Mouse (Mus musculus): Measurements from ENCODE around the gene Rnf151. TPM values are rescaled to one million over a fixed set of nuclear protein-coding genes. Genes with fewer than 3 reads are reported as not detected.
A peak's percentile ranks its signal among the peaks of the same experiment; 100 is the strongest.

Gene Rnf151
- total and polyA plus RNA-seq, 3 experiments = 0.68 TPM; not detected in 2

DNA sequence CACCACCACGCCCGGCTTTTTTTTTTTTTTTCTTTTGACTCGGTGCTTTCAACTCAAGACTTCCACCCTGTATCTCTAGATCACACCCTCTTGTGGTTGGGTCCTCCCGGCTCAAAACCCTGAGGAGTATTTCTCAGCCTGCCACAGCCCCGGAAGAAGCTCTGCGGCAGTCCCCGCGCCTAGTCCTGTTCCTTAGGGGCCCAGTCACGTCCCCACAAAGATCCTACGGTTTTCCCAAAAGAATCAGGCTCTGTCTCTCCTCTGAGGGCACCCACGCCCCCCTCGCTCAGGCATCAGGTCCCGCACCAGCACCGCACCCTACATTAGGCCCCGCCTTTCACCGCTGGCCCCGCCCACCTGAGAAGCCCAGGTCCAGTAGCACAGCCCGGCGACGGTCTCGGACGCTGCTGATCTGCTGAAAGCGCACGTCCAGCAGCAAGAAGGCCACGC is 30.7 kb downstream of the Rnf151 start:
- H3K27ac ChIP-seq = no peak overlapping the region
- no peaks in the 10 kb centered on the region for H3K36me3 ChIP-seq (ENCODE audit: control insufficient read depth, insufficient read depth, low read length)
- H3K27me3 ChIP-seq (ENCODE audit: control insufficient read depth, insufficient read depth, low read length) = peaks cover 4% of the 10 kb centered on the region
- peak overlapping the region; percentile 33 for H3K4me3 ChIP-seq
- intact Hi-C loops (cut with DNase I) = no loop called here
- DNase-seq = peak; percentile 58 to 68
- TF ChIP-seq POLR2A (IDR thresholded peaks at IDR 0.05; ENCODE audit: insufficient read depth, low read depth, low read length) (no peak), CTCF (IDR thresholded peaks at IDR 0.05) (no peak), EP300 (IDR thresholded peaks at IDR 0.05; ENCODE audit: insufficient read depth, low read depth, low read length) (no peak)
- peak overlapping the region; percentile 43 for H3K9ac ChIP-seq (ENCODE audit: low read depth, low read length)
- H3K4me1 ChIP-seq (ENCODE audit: control insufficient read depth, insufficient read depth, low read length) = no peaks in the 10 kb centered on the region
- 2% methylated on average over 24 of the region's 25 CpGs for whole genome bisulfite sequencing
- H3K79me2 ChIP-seq (replicated peaks; ENCODE audit: control insufficient read depth, insufficient read depth, low read length) = no peaks in the 10 kb centered on the region

DNA sequence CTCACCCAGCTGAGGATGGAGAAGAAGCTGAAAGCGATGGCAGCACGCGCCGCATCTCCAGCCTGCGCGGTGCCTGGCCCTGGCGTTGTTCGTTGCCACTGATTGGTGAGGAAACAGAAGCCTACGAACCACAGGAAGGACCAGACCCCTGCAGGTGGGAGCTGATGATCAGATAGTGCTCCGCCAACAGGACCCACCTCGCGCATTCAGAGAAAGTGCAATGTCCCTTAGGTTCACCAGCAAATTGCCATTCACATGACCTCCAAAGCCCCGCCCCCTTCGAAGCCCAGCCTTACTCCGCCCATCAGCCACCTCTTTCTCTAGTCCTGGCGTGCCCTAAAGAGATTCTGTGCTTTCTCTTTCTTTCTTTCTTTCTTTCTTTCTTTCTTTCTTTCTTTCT is 31.3 kb downstream of the Rnf151 start:
- WGBS = 43% methylated on average over 16 of the region's 16 CpGs
- Histone ChIP-seq H3K4me3 (no peak overlapping the region), H3K79me2 (replicated peaks; ENCODE audit: control insufficient read depth, insufficient read depth, low read length) (no peaks in the 10 kb centered on the region), H3K27ac (no peak overlapping the region), H3K36me3 (ENCODE audit: control insufficient read depth, insufficient read depth, low read length) (no peaks in the 10 kb centered on the region), H3K27me3 (ENCODE audit: control insufficient read depth, insufficient read depth, low read length) (peaks cover 4% of the 10 kb centered on the region), H3K4me1 (ENCODE audit: control insufficient read depth, insufficient read depth, low read length) (no peaks in the 10 kb centered on the region), H3K9ac (ENCODE audit: low read depth, low read length) (no peak overlapping the region)
- no peak for DNase-seq
- intact Hi-C loops (cut with DNase I) = no loop called here
- TF ChIP-seq CTCF (IDR thresholded peaks at IDR 0.05) (no peak), EP300 (IDR thresholded peaks at IDR 0.05; ENCODE audit: insufficient read depth, low read depth, low read length) (no peak), POLR2A (IDR thresholded peaks at IDR 0.05; ENCODE audit: insufficient read depth, low read depth, low read length) (no peak)

DNA sequence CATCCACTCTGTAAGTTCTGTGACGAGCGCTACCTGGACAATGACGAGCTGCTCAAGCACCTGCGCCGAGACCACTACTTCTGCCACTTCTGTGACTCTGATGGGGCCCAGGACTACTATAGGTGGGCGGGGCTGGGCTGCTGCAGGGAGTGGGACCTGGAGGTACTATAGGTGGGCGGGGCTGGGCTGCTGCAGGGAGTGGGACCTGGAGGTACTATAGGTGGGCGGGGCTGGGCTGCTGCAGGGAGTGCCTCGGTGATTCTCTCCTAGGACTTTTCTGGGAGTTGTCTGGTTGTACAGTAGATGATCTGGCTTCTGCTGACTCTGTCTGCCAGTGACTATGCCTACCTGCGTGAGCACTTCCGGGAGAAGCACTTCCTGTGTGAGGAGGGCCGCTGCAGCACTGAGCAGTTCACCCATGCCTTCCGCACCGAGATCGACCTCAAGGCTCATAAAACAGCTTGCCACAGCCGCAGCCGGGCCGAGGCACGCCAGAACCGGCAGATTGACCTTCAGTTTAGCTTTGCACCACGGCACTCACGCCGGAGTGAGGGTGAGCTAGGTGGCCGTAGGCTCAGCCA is 40.3 kb downstream of the Rnf151 start:
- H3K27me3 ChIP-seq (ENCODE audit: control insufficient read depth, insufficient read depth, low read length) = no peaks in the 10 kb centered on the region
- DNase-seq = no peak
- H3K4me1 ChIP-seq (ENCODE audit: control insufficient read depth, insufficient read depth, low read length) = peaks cover 3% of the 10 kb centered on the region
- H3K36me3 ChIP-seq (ENCODE audit: control insufficient read depth, insufficient read depth, low read length) = no peaks in the 10 kb centered on the region
- peaks cover 1% of the 10 kb centered on the region; the same call in 1 of the 2 replicates for H3K79me2 ChIP-seq (replicated peaks; ENCODE audit: control insufficient read depth, insufficient read depth, low read length)
- WGBS = 92% methylated on average over 24 of the region's 24 CpGs
- H3K9ac ChIP-seq (ENCODE audit: low read depth, low read length) = no peak overlapping the region
- H3K4me3 ChIP-seq = no peak overlapping the region
- intact Hi-C loops (cut with DNase I) = loop anchor here (2.0 kb wide), 1 partner anchor 17 kb away; no protein-coding TSS in a partner anchor
- no peak overlapping the region for H3K27ac ChIP-seq
- TF ChIP-seq EP300 (IDR thresholded peaks at IDR 0.05; ENCODE audit: insufficient read depth, low read depth, low read length) (no peak), POLR2A (IDR thresholded peaks at IDR 0.05; ENCODE audit: insufficient read depth, low read depth, low read length) (no peak), CTCF (IDR thresholded peaks at IDR 0.05) (no peak)

DNA sequence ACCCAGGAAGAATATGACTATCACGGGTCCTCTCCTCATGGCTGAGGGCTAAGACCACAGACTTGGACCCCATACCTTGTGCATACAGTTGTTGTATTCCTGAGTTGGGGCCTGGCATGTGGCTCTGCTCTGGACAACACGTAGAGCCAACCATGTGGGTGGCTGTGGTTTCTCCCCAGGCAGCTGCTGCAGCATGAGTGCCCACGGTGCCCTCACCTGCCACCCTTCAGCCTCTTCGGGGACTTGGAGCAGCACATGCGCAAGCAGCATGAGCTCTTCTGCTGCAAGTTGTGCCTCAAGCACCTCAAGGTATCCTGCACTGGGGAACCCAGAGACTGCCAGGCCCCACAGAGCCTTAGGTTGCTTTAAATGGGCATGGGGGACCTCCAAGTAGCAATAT is 41.0 kb downstream of the Rnf151 start:
- Histone ChIP-seq H3K27ac (no peak overlapping the region), H3K9ac (ENCODE audit: low read depth, low read length) (no peak overlapping the region), H3K36me3 (ENCODE audit: control insufficient read depth, insufficient read depth, low read length) (no peaks in the 10 kb centered on the region), H3K79me2 (replicated peaks; ENCODE audit: control insufficient read depth, insufficient read depth, low read length) (peaks cover 1% of the 10 kb centered on the region; the same call in 1 of the 2 replicates), H3K4me3 (no peak overlapping the region), H3K27me3 (ENCODE audit: control insufficient read depth, insufficient read depth, low read length) (no peaks in the 10 kb centered on the region), H3K4me1 (ENCODE audit: control insufficient read depth, insufficient read depth, low read length) (peaks cover 8% of the 10 kb centered on the region)
- DNase-seq = no peak
- intact Hi-C loops (cut with DNase I) = loop anchor here (2.0 kb wide), 1 partner anchor 18 kb away; no protein-coding TSS in a partner anchor
- WGBS = 98% methylated on average over 5 of the region's 5 CpGs
- no peak for TF ChIP-seq EP300 (IDR thresholded peaks at IDR 0.05; ENCODE audit: insufficient read depth, low read depth, low read length)
- TF ChIP-seq CTCF (IDR thresholded peaks at IDR 0.05) = no peak

DNA sequence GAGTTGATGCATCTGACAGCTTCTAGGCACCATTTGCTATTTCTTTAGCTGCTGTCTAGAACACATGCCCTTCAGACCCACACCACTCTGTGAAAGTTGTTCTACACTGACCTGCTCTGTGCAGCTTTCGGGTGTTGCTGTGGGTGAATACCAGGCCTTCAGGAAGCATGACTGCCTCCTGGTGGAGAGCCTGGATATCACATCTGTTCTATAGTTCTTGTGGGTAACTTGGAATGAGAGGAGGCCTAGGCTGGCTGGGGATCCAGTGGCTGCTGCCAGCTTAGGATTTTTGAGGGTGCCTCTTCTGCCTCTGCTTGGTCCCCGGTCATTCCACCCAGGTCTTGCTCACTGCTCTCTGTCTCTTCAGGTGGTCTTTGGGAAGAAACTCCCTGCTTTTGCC is 41.7 kb downstream of the Rnf151 start:
- H3K4me1 ChIP-seq (ENCODE audit: control insufficient read depth, insufficient read depth, low read length) = peaks cover 12% of the 10 kb centered on the region
- TF ChIP-seq POLR2A (IDR thresholded peaks at IDR 0.05; ENCODE audit: insufficient read depth, low read depth, low read length) (no peak), CTCF (IDR thresholded peaks at IDR 0.05) (peak; percentile 87), EP300 (IDR thresholded peaks at IDR 0.05; ENCODE audit: insufficient read depth, low read depth, low read length) (no peak)
- no peak overlapping the region for H3K4me3 ChIP-seq
- 53% methylated on average over 2 of the region's 2 CpGs for WGBS
- H3K9ac ChIP-seq (ENCODE audit: low read depth, low read length) = no peak overlapping the region
- H3K36me3 ChIP-seq (ENCODE audit: control insufficient read depth, insufficient read depth, low read length) = no peaks in the 10 kb centered on the region
- peaks cover 1% of the 10 kb centered on the region for H3K79me2 ChIP-seq (replicated peaks; ENCODE audit: control insufficient read depth, insufficient read depth, low read length)
- intact Hi-C loops (cut with DNase I) = loop anchor here (2.0 kb wide), 1 partner anchor 19 kb away; no protein-coding TSS in a partner anchor
- no peak overlapping the region for H3K27ac ChIP-seq
- H3K27me3 ChIP-seq (ENCODE audit: control insufficient read depth, insufficient read depth, low read length) = no peaks in the 10 kb centered on the region
- DNase-seq = peak; percentile 57 to 61

DNA sequence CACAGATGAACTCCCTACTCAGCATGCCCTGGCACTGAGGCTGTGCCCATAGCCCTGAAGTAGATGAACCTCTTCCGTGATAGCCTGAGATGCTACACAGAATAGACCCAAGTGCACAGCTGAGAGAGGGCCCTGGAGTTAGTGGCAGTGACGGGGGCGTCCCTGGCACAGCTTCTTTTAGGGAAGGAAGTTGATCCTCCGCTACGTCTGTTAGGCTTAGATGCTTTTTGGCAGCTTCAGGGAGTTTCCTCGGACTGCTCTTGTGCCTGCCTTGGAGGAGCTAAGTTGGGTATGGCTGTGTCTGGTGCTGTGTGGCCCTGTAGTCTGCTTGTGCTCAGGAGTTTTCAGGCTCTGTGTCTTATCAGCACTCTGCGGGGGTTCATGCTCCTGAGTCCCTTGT is 43.6 kb downstream of the Rnf151 start:
- peaks cover 1% of the 10 kb centered on the region for H3K79me2 ChIP-seq (replicated peaks; ENCODE audit: control insufficient read depth, insufficient read depth, low read length)
- H3K36me3 ChIP-seq (ENCODE audit: control insufficient read depth, insufficient read depth, low read length) = no peaks in the 10 kb centered on the region
- H3K9ac ChIP-seq (ENCODE audit: low read depth, low read length) = no peak overlapping the region
- intact Hi-C loops (cut with DNase I) = no loop called here
- WGBS = 34% methylated on average over 7 of the region's 7 CpGs
- DNase-seq = no peak
- no peak overlapping the region for H3K4me3 ChIP-seq
- no peaks in the 10 kb centered on the region for H3K27me3 ChIP-seq (ENCODE audit: control insufficient read depth, insufficient read depth, low read length)
- H3K27ac ChIP-seq = no peak overlapping the region
- H3K4me1 ChIP-seq (ENCODE audit: control insufficient read depth, insufficient read depth, low read length) = peaks cover 16% of the 10 kb centered on the region
- TF ChIP-seq POLR2A (IDR thresholded peaks at IDR 0.05; ENCODE audit: insufficient read depth, low read depth, low read length) = no peak
- no peak for TF ChIP-seq EP300 (IDR thresholded peaks at IDR 0.05; ENCODE audit: insufficient read depth, low read depth, low read length)
- TF ChIP-seq CTCF (IDR thresholded peaks at IDR 0.05) = no peak
